Mouse (Mus musculus) erythroblast, embryonic 14.5 days (primary cell): ENCODE results near the gene Map2k2.

Experiments
- GATA1 ChIP-seq: IDR thresholded peaks from 2 replicates; pipeline ENCODE4 v1.6.1; 2012; ENCODE audit warnings: low read length, inconsistent platforms, mixed read lengths
- TAL1 ChIP-seq: IDR thresholded peaks from 3 replicates; pipeline ENCODE4 v1.6.1; 2012; ENCODE audit warnings: low read length, inconsistent platforms, mixed read lengths

DNA sequence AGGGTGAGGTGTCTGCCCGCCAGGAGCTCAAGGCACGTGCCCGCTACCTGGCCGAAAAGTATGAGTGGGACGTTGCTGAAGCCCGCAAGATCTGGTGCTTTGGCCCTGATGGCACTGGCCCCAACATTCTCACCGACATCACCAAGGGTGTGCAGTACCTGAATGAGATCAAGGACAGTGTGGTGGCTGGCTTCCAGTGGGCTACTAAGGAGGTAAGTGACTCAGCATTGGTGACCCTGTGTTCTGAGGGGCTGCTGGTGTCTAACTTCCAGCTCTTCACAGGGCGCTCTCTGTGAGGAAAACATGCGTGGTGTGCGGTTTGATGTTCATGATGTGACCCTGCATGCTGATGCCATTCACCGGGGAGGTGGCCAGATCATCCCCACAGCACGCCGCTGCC is 75.2 kb downstream of the Map2k2 start:
- TF ChIP-seq GATA1: no peak
- no peak for TF ChIP-seq TAL1
